Mouse (Mus musculus) spleen, adult 2 months (tissue): ENCODE results near the gene Larp1. TPM values are rescaled to one million over a fixed set of nuclear protein-coding genes. Genes with fewer than 3 reads are reported as not detected.

Experiments
- DNase-seq, 2 experiments: peaks; one replicate each; pipeline versions ENCODE4 v3.0.0 to v3.0.0-alpha.2; 2012 to 2021; ENCODE audit warnings: low spot score in 2 of 2, low read depth in 1 of 2
- H3K27ac ChIP-seq: fragments of 200-500 bp; 2 replicates; pipeline ENCODE4 v1.5.1; 2012; ENCODE audit warnings: low read length, inconsistent platforms; ENCODE audit not compliant: insufficient read depth
- H3K27me3 ChIP-seq: fragments of 200-500 bp; 2 replicates; pipeline ENCODE4 v1.6.1; 2012; ENCODE audit warnings: mild to moderate bottlenecking, moderate library complexity, low read length, inconsistent platforms; ENCODE audit not compliant: control insufficient read depth, insufficient read depth
- H3K36me3 ChIP-seq: fragments of 200-500 bp; 2 replicates; pipeline ENCODE4 v1.6.1; 2012; ENCODE audit warnings: mild to moderate bottlenecking, low read length, inconsistent platforms; ENCODE audit not compliant: control insufficient read depth, insufficient read depth
- H3K4me1 ChIP-seq: fragments of 200-500 bp; 2 replicates; pipeline ENCODE4 v1.6.1; 2011; ENCODE audit warnings: inconsistent platforms; ENCODE audit not compliant: control insufficient read depth, insufficient read depth, insufficient read length
- H3K4me3 ChIP-seq: fragments of 200-500 bp; 2 replicates; pipeline ENCODE4 v1.5.1; 2011; ENCODE audit warnings: mild to moderate bottlenecking, inconsistent platforms; ENCODE audit not compliant: insufficient read depth, insufficient read length; ENCODE audit errors: extremely low read depth
- CTCF ChIP-seq: fragments of 200-500 bp; IDR thresholded peaks from 2 replicates; pipeline ENCODE4 v1.5.1; 2011; ENCODE audit warnings: mild to moderate bottlenecking, inconsistent platforms; ENCODE audit not compliant: insufficient read depth, insufficient read length, insufficient replicate concordance; ENCODE audit errors: extremely low read depth
- POLR2A ChIP-seq: fragments of 200-500 bp; IDR thresholded peaks from 2 replicates; pipeline ENCODE4 v1.6.1; 2011; ENCODE audit warnings: low read depth, low read length, inconsistent platforms
- WGBS: fragments of 180-500 bp; shearing (Covaris S2); methylation state at CpG from one replicate; pipeline ENCODE4 v1.1.7; 2018; 5-methylcytosine and 5-hydroxymethylcytosine counted together
- polyA plus RNA-seq: library from polyadenylated mRNA; depleted of rRNA; stranded (reverse); fragments of >200 nt; gene quantifications from 2 replicates; pipeline ENCODE4 v1.2.3, GENCODE M21; 2012

Gene Larp1
- polyA plus RNA-seq, 1 experiment = 26.3 TPM

- H3K4me1 ChIP-seq = peaks cover 20% of the 10 kb centered on the region; the same call in 1 of the 2 replicates
- H3K4me3 ChIP-seq = no peak overlapping the region
Measured at GRCm38 (mm10) chr11:58017422-58017821, 8.6 kb downstream of the Larp1 start.

DNA sequence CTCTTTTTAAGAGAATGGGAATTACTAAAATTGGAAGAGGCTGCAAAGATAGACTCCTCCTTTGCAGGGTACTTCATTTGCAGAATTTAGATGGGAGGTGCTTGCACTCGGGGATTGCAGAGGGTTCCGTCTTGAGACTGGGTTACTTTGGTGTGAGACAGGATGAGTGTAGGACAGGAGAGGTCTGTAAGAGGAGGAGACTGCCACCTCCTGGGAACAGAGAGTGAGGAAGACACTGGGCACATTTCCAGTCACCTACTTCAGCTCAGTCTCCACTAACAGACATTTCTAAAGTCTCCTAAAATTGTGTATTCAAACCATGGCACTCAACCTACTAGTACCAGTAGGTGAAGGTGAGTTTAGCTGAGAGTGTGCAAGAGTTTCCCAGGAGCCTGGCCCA lies 9.4 kb downstream of the Larp1 start:
- H3K36me3 ChIP-seq = no peaks in the 10 kb centered on the region
- TF ChIP-seq CTCF (no peak), POLR2A (no peak)
- DNase-seq = no peak
- H3K27me3 ChIP-seq = no peaks in the 10 kb centered on the region
- WGBS = 48% methylated on average over 2 of the region's 2 CpGs
- H3K4me1 ChIP-seq = peaks cover 20% of the 10 kb centered on the region; the same call in 1 of the 2 replicates
- H3K4me3 ChIP-seq = no peak overlapping the region
- H3K27ac ChIP-seq = no peak overlapping the region

More at GRCm38 (mm10) chr11:58017422-58017821, 8.6 kb downstream of the Larp1 start:
- no peak for DNase-seq
- no peaks in the 10 kb centered on the region for H3K27me3 ChIP-seq
- H3K36me3 ChIP-seq = no peaks in the 10 kb centered on the region
- WGBS = 44% methylated on average over 1 of the region's 1 CpGs
- TF ChIP-seq POLR2A = no peak
- no peak for TF ChIP-seq CTCF
- H3K27ac ChIP-seq = no peak overlapping the region

- no peaks in the 10 kb centered on the region for H3K36me3 ChIP-seq
- DNase-seq = no peak
- 69% methylated on average over 4 of the region's 4 CpGs for WGBS
- H3K27me3 ChIP-seq = no peaks in the 10 kb centered on the region
- no peak overlapping the region for H3K27ac ChIP-seq
- no peak overlapping the region for H3K4me3 ChIP-seq
- TF ChIP-seq CTCF (no peak), POLR2A (no peak)
- peaks cover 20% of the 10 kb centered on the region; the same call in 1 of the 2 replicates for H3K4me1 ChIP-seq
Measured at GRCm38 (mm10) chr11:58018701-58019100, 9.8 kb downstream of the Larp1 start.

- 4% methylated on average over 1 of the region's 1 CpGs for WGBS
- TF ChIP-seq POLR2A (no peak), CTCF (no peak)
- Histone ChIP-seq H3K4me1 (peaks cover 35% of the 10 kb centered on the region), H3K4me3 (no peak overlapping the region), H3K36me3 (no peaks in the 10 kb centered on the region), H3K27ac (no peak overlapping the region), H3K27me3 (no peaks in the 10 kb centered on the region)
- no peak for DNase-seq
Measured at GRCm38 (mm10) chr11:58021095-58021494, 12.2 kb downstream of the Larp1 start.

DNA sequence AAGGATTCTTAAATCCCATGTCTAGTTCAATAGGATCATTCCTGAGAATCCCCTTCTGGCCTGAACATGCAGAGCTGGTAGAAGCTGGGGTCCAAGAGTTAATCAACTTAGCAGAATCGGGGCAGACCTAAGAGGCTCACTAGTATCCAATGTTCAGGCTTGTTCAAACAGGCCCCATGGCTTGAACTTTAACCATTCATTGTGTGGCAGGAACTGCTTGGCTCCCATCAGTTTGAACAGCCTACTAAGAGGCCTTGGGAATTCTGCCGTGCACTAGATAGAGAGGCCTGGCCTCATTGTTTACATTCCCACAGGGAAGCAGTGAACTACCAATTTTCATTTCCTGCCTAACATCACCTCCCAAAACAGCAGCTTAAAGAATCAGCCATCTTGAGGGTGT lies 12.8 kb downstream of the Larp1 start:
- Histone ChIP-seq H3K4me1 (peaks cover 40% of the 10 kb centered on the region), H3K4me3 (no peak overlapping the region), H3K27me3 (no peaks in the 10 kb centered on the region), H3K36me3 (no peaks in the 10 kb centered on the region), H3K27ac (no peak overlapping the region)
- TF ChIP-seq POLR2A (no peak), CTCF (no peak)
- no peak for DNase-seq
- WGBS = 66% methylated on average over 2 of the region's 2 CpGs

- H3K4me3 ChIP-seq = no peak overlapping the region
- peaks cover 30% of the 10 kb centered on the region for H3K4me1 ChIP-seq
- H3K36me3 ChIP-seq = no peaks in the 10 kb centered on the region
- H3K27me3 ChIP-seq = no peaks in the 10 kb centered on the region
- no peak for TF ChIP-seq POLR2A
- TF ChIP-seq CTCF = no peak
- no peak overlapping the region for H3K27ac ChIP-seq
- 80% methylated on average over 1 of the region's 1 CpGs for WGBS
- DNase-seq = no peak
Measured at GRCm38 (mm10) chr11:58024271-58024670, 15.4 kb downstream of the Larp1 start.

DNA sequence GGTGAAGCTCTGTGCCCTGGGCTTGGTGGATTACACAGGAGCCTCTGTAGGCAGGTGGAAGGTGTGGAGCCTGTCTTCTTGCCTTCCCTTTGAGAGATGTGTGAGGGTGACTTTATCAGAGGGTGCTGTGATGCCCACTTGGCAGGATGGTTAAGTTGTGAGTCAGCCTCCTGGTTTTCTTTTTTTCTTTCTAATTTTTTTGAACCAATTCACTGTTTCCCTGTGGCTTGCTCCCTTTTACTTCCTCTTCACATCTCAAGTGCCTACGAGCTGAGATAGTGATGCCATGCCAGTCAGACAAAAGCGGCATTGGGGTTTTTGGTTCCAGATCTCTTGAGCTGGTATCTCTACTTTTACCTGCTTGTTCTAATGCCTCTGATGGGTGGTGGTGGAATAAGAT lies 15.8 kb downstream of the Larp1 start:
- 53% methylated on average over 2 of the region's 2 CpGs for WGBS
- Histone ChIP-seq H3K4me1 (peaks cover 30% of the 10 kb centered on the region), H3K36me3 (no peaks in the 10 kb centered on the region), H3K27me3 (no peaks in the 10 kb centered on the region), H3K27ac (no peak overlapping the region), H3K4me3 (no peak overlapping the region)
- no peak for DNase-seq
- TF ChIP-seq CTCF (no peak), POLR2A (no peak)
